Mouse (Mus musculus) liver, postnatal 0 days (tissue): Measurements from ENCODE around the gene Cd300ld5.

Experiments used
- CTCF ChIP-seq: sonication (generic); IDR thresholded peaks from 2 replicates; pipeline ENCODE4 v1.5.1; 2016; ENCODE audit warnings: antibody characterized with exemption, low read depth
- EP300 ChIP-seq: IDR thresholded peaks from 2 replicates; pipeline ENCODE4 v1.6.1; 2016; ENCODE audit warnings: antibody characterized with exemption, low read depth, mild to moderate bottlenecking

DNA sequence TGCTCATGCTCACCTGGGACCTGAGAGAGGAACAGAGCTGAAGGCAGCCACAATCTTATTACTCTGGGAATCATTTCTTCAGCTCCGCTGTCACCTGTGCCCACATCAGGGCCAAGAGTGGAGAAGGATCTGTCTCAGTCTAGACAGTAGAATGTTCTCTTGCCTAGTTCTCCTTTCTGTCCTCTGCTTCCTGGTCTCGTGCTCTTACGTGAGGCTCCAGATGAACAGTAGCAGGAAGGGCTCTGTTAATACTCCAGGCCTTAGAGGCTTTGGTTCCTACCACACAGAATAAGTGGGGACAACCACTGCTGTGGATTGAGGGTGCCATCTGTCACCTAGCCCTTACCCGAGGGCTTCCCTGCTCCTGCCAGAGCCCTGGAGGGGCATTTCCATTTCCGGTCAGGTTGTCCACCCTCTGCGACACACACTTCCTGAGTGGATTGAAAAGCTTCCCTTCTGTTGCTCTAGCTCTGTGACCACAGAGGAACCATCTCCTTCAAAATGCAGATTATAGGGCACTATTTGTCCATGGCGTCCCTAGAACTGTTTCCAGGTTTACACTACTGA, 36.0 kb downstream of the Cd300ld5 start, which contains the start of gene Cd300c2:
- TF ChIP-seq CTCF (no peak), EP300 (no peak)
